Mouse (Mus musculus): ENCODE measurements around the gene Fbxl15.

DNA sequence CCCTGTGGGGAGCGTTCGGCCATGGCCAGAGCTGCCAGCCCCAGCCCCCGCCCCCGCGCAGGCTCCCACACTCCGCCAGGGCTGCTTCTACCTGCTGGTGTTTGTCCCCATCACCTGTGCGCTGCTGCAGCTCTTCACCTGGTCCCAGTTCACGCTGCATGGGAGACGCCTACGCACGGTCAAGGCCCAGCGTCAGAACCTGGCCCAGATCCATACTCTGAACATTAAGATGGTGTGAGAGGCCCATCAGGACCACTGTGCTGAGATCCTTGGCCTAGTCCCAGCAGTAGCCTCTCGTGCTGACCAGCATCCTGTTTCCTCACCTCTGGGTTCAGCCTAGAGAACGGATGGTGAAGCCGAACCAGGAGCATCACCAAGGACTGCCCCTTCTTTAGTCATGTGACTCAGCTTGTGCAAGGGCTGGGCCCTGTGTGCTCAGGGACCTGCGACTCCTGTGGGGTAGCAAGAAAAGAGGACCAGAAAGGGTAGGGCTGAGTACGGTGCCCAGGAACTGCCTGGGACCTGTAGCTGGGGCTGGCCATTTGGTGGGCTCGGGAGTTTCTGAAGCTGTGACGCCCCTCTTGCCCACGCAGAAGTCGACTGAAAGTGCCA lies 46.6 kb downstream of the Fbxl15 start:
- TF ChIP-seq CTCF (IDR thresholded peaks at IDR 0.05; ENCODE audit: control insufficient read depth, insufficient read depth, insufficient read length) (no peak), MAX (IDR thresholded peaks at IDR 0.05) (no peak), USF1 (IDR thresholded peaks at IDR 0.05; ENCODE audit: low read depth) (no peak), MYOG (IDR thresholded peaks at IDR 0.05; ENCODE audit: control insufficient read depth, extremely low read depth, insufficient read length) (no peak)
